Mouse (Mus musculus) megakaryocyte, embryonic 14.5 days (primary cell): ENCODE measurements around the gene Pgf. TPM values are rescaled to one million over a fixed set of nuclear protein-coding genes. Genes with fewer than 3 reads are reported as not detected.

Source experiments
- H3K27me3 ChIP-seq: replicated peaks from 2 replicates; pipeline ENCODE3; 2012; ENCODE audit warnings: inconsistent platforms
- H3K36me3 ChIP-seq: replicated peaks from 2 replicates; pipeline ENCODE3; 2012; ENCODE audit warnings: low read length, inconsistent platforms, mixed read lengths
- H3K4me1 ChIP-seq: 2 replicates; pipeline ENCODE4 v1.6.1; 2012; ENCODE audit warnings: inconsistent platforms
- H3K4me3 ChIP-seq: replicated peaks from 2 replicates; pipeline ENCODE3; 2012; ENCODE audit warnings: moderate library complexity, mild to moderate bottlenecking, inconsistent platforms
- H3K9me3 ChIP-seq: 2 replicates; pipeline ENCODE4 v1.6.1; 2012; ENCODE audit warnings: inconsistent platforms
- FLI1 ChIP-seq: IDR thresholded peaks from 2 replicates; pipeline ENCODE4 v1.6.1; 2012; ENCODE audit warnings: low read length, inconsistent platforms, mixed read lengths
- GATA1 ChIP-seq: IDR thresholded peaks from 3 replicates; pipeline ENCODE4 v1.6.1; 2012; ENCODE audit warnings: mixed read lengths, low read length, inconsistent platforms, borderline replicate concordance
- polyA plus RNA-seq: library from polyadenylated mRNA; stranded (reverse); fragments of >175 nt; gene quantifications from 2 replicates; pipeline ENCODE4 v1.2.3, GENCODE M21; 2012; ENCODE audit warnings: low replicate concordance; ENCODE audit not compliant: insufficient read depth

Gene Pgf
- polyA plus RNA-seq, 1 experiment = 0.10 TPM

DNA sequence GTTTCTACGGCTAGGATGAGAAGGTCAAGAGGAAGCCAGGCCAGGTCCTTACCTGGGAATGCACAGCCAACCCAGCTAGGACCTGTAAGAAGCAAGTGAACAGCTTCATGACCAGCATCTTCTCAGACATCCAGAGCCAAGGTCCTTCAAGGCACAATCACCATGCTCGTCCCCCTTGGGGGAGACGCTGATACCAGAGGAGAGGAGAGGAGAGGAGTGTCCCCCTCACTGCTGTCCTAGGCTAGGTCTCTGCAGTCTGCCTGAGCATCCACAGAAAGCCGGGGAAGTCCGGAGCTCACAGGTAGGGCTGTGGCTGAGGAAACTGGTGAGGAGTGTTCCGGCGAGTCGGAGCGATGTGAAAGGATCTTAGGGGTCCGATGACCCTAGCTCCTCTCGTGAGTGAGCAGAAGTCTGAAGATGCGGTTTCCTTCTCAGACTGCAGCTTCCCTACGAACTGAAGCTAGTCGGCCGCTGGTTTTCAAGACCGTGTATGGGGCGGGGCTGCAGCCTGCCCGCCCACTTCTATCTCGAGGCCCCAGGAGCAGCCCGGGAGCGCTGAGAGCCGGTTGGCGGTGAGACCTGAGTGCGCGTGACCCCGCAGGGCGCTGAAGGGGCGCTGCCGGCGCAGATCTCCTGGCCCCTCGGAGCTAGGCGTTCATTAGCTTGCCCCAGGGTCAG is 605 bp downstream of the Pgf start:
- H3K27me3 ChIP-seq = peaks cover 97% of the 10 kb centered on the region
- H3K9me3 ChIP-seq = no peaks in the 10 kb centered on the region
- H3K4me1 ChIP-seq = peaks cover 27% of the 10 kb centered on the region
- H3K4me3 ChIP-seq = peak overlapping the region; percentile 89
- no peaks in the 10 kb centered on the region for H3K36me3 ChIP-seq
- TF ChIP-seq GATA1 (no peak), FLI1 (no peak)

- Histone ChIP-seq H3K36me3 (no peaks in the 10 kb centered on the region), H3K4me1 (peaks cover 25% of the 10 kb centered on the region), H3K4me3 (no peak overlapping the region), H3K27me3 (peaks cover 97% of the 10 kb centered on the region), H3K9me3 (no peaks in the 10 kb centered on the region)
- TF ChIP-seq GATA1 = no peak
- TF ChIP-seq FLI1 = no peak
These were observed 1.4 kb downstream of the Pgf start for GRCm38 (mm10) chr12:85175926-85176845.

- TF ChIP-seq GATA1 (no peak), FLI1 (no peak)
- Histone ChIP-seq H3K27me3 (peaks cover 97% of the 10 kb centered on the region), H3K36me3 (no peaks in the 10 kb centered on the region), H3K9me3 (no peaks in the 10 kb centered on the region), H3K4me1 (peaks cover 29% of the 10 kb centered on the region), H3K4me3 (no peak overlapping the region)
These were observed 2.4 kb downstream of the Pgf start for GRCm38 (mm10) chr12:85175087-85175675.

DNA sequence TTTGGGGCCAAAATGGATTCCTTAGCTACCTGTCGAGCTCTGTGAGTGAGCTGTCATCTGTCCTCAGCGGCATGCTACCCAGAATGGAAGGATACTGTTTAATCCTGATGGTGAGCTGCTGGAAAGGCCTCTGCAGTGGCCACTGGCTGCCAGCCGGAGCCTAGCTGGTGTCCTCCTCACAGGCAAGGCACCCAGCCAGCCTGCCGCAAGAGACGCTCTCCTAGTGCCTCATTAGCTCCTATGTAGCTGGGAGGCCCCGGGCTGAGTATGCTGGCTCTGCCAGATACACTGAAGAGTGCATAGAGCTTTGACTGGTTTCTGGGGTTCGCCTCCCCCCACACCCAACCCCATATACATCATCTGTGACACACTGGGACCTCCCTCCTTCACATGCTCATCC is 3.6 kb downstream of the Pgf start:
- peaks cover 38% of the 10 kb centered on the region for H3K4me1 ChIP-seq
- no peaks in the 10 kb centered on the region for H3K36me3 ChIP-seq
- TF ChIP-seq FLI1 (no peak), GATA1 (no peak)
- H3K9me3 ChIP-seq = no peaks in the 10 kb centered on the region
- peaks cover 95% of the 10 kb centered on the region for H3K27me3 ChIP-seq
- no peak overlapping the region for H3K4me3 ChIP-seq

DNA sequence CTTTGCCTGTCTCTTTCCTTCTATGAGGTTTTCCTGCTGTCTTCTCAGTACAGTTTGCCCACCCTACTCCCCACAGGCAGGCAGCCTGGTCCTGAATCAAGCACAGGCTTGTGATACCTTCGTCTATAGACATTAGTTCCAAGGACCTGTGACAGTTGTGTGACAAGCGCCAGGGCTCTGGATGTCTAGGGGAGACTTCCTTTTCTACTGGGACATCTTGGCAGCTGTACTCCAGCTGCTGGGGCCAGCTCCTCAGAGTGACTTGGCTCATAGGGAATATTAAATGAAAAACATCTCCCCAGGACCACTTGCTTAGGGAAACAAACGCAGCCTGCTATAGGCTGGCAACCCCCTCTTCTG is 6.7 kb downstream of the Pgf start:
- Histone ChIP-seq H3K9me3 (no peaks in the 10 kb centered on the region), H3K36me3 (no peaks in the 10 kb centered on the region), H3K4me3 (no peak overlapping the region), H3K4me1 (peaks cover 15% of the 10 kb centered on the region), H3K27me3 (peaks cover 86% of the 10 kb centered on the region)
- TF ChIP-seq FLI1 (no peak), GATA1 (no peak)

DNA sequence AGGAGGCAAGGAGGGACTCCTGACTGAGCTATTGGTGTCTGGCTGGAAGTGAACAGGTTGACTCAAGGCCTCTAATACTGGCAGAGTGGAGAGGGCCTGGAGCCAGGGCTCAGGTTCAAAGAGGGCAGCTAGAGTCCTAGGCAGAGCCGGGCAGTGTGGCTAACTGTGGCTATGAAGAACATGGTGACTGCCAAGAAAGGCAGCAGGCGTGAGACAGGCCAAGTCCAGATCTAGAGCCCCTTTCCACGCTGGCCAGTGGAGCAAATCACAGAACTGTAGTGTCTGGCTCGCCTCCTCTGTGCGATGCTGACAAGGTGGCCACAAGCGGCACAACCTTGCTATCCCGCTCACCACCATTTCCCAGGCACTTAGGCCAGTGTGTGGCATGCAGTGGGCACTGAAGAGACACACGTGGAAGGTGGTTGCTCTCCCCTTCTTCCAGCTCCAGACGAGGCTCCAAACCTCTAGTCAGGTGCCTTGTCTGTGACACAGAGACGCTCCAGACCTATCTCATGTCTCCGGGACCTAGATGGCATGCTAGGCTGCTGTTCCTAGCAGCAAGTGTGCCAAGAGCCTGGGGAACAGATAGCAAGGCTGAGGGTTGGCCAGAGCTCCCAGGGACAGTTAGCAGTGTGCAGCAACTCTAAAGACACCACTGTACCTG is 7.2 kb downstream of the Pgf start:
- H3K27me3 ChIP-seq = peaks cover 83% of the 10 kb centered on the region
- no peak for TF ChIP-seq GATA1
- no peak for TF ChIP-seq FLI1
- H3K4me3 ChIP-seq = no peak overlapping the region
- no peaks in the 10 kb centered on the region for H3K9me3 ChIP-seq
- H3K36me3 ChIP-seq = no peaks in the 10 kb centered on the region
- peaks cover 14% of the 10 kb centered on the region for H3K4me1 ChIP-seq

DNA sequence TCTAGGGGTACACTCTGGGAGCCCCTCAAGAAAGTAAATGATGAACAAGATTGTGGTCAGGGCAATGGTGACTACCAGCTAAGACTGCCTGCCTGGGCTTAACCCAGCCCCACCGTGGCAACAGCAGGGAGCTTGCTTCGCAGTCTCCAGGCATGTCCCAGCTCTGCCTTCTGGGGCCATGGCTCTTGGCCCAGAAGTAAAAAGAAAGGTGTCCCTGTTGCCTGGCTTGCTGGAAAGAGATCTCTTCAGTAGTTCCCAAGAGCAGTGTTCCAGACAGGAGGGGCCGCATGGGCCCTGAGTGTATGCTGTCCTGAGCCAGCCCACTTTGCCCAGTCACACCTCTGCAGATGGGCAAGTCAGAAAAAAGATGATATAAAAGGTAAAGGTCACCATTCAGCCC is 7.7 kb downstream of the Pgf start:
- Histone ChIP-seq H3K36me3 (no peaks in the 10 kb centered on the region), H3K4me1 (peaks cover 14% of the 10 kb centered on the region), H3K4me3 (no peak overlapping the region), H3K27me3 (peaks cover 80% of the 10 kb centered on the region), H3K9me3 (no peaks in the 10 kb centered on the region)
- TF ChIP-seq FLI1 (no peak), GATA1 (no peak)

DNA sequence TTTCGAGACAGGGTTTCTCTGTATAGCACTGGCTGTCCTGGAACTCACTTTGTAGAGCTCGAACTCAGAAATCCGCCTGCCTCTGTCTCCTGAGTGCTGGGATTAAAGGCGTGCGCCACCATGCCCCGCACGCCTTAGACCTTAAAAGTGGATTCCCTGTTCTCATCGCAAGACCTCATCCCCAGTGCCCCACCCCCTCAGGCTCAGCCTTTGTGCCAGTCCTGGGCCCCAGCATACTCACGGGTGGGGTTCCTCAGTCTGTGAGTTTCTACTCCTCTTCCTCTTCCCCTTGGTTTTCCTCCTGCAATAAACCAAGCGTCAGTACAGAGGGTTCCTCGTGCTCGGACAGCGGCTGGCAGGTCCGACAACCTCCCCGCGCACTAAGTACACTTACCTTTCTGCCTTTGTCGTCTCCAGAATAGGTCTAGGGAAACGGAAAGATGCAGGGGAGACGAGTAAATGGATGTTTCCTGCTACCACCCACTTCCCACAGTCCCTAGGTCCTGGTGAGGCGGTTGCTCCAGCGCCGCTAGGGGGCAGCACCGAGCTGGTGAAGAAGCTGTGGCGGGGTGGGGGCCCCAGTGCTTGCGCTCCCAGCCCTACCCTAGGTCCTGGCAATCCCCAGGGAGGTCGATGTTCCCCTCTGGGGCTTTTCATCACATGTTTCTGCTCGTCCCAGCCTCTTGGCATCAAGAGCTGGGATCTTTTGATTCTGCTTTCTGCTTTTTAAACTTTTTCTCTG is 8.3 kb downstream of the Pgf start:
- H3K36me3 ChIP-seq = no peaks in the 10 kb centered on the region
- H3K9me3 ChIP-seq = 0 out of 2 replicates have a peak, but pooled peaks cover 3% of the 10 kb centered on the region
- H3K27me3 ChIP-seq = peaks cover 79% of the 10 kb centered on the region
- TF ChIP-seq GATA1 (no peak), FLI1 (no peak)
- peak overlapping the region; percentile 89 for H3K4me3 ChIP-seq
- H3K4me1 ChIP-seq = peaks cover 14% of the 10 kb centered on the region

DNA sequence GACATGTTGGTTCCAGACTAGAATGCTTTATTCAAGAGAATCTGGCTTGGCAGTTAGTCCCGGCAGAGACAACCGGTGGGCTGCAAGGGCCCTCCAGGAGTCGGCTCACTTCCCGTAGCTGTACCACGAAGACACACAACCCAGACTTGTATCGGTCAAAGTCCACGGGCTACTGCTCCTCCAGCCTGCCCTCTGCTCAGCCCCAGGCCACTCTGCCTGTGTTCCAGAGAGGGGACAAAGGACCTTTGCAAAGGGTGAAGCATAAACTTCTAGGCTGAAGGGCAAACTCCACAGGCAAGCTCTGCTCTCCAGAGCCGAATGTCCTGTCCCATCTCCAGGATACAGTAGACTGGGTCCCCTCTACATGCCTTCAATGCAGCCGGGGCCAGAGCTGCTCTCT is 11.0 kb downstream of the Pgf start:
- Histone ChIP-seq H3K4me1 (peaks cover 14% of the 10 kb centered on the region), H3K27me3 (peaks cover 53% of the 10 kb centered on the region), H3K4me3 (no peak overlapping the region), H3K9me3 (peaks cover 17% of the 10 kb centered on the region), H3K36me3 (no peaks in the 10 kb centered on the region)
- TF ChIP-seq GATA1 (no peak), FLI1 (no peak)
